Mouse (Mus musculus) adrenal gland, postnatal 0 days (tissue): ENCODE measurements around the gene Prdx5. TPM values are rescaled to one million over a fixed set of nuclear protein-coding genes. Genes with fewer than 3 reads are reported as not detected.

Source experiments
- microRNA-seq: library from miRNA; unstranded; fragments of <30 nt; microRNA quantifications from one replicate; pipeline ENCODE4, GENCODE M21; 2016; ENCODE audit warnings: borderline replicate concordance; ENCODE audit not compliant: insufficient number of aligned reads
- polyA plus RNA-seq: library from polyadenylated mRNA; unstranded; fragments of >200 nt; fragmentation: Nextera tagmentation; extraction: Ambion mirVana; gene quantifications from 2 replicates; pipeline ENCODE4 v1.2.1, GENCODE M21; 2015

Prdx5 gene
- 373 and 481 TPM in 2 replicates for polyA plus RNA-seq

DNA sequence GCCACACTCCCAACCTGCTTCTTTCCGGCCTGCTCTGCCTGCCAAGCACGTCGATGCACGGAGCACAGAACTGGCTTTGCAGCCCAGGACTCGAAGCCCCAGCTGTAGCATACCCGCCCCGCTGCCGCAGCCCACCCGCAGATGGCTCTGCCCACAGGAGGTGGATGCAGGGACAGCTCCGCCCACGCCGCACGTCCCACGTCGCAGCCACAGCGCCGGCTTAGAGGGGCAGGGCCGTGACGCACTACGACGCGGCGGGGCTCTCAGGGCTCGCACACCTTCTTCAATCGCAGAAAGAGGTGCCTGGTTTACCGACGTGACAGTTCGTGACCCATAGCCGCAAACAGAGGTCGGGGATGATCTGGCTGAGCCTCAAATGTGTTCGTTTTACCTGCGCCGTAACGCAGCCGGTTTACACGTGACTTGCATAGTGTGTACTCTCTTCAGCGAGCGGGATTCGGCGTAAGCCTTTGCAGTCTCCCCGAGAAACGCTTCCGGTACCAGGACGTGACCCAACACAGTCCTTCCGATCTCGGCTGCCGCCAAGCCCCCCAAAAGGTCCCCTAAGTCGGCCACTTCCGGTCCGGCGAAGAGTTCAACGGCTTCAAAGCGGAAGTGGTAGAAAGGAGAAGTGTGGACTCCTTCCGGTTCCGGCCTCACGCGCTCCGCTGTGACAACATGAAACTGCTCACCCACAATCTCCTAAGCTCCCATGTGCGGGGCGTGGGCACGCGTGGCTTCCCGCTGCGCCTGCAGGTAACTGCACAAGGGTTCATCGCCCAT lies at the start of gene Prdx5, which contains the start of gene Trmt112:
Gene Prdx5, minus strand, starts transcription at position 600 of the 783 bp plus-strand sequence.
Gene Trmt112, plus strand, starts transcription at position 192 of the 783 bp plus-strand sequence.

DNA sequence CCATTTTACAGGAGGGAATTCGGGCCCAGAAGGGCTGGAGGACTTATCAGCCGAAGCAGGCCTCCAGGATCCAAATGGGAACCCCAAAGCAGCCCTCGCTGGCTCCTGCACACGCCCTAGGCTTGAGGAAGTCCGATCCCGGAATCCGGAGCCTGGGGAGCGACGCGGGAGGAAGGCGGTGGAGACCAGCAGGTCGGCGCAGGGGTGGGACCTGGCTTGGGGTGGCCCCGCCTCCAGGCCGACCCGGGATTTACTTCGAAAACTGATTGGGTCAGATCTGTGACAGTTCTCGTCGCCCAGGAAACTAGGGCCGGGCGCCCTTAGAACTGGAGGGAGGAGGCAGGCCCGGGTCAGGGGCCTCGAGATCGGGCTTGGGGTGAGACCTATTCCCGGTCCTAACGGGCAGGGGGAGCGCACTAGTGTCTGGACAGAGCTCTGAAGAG lies 32.4 kb upstream of the Prdx5 start, which contains the start of gene Gpr137:
Gene Gpr137, minus strand, starts transcription at position 232 of the 443 bp plus-strand sequence.

DNA sequence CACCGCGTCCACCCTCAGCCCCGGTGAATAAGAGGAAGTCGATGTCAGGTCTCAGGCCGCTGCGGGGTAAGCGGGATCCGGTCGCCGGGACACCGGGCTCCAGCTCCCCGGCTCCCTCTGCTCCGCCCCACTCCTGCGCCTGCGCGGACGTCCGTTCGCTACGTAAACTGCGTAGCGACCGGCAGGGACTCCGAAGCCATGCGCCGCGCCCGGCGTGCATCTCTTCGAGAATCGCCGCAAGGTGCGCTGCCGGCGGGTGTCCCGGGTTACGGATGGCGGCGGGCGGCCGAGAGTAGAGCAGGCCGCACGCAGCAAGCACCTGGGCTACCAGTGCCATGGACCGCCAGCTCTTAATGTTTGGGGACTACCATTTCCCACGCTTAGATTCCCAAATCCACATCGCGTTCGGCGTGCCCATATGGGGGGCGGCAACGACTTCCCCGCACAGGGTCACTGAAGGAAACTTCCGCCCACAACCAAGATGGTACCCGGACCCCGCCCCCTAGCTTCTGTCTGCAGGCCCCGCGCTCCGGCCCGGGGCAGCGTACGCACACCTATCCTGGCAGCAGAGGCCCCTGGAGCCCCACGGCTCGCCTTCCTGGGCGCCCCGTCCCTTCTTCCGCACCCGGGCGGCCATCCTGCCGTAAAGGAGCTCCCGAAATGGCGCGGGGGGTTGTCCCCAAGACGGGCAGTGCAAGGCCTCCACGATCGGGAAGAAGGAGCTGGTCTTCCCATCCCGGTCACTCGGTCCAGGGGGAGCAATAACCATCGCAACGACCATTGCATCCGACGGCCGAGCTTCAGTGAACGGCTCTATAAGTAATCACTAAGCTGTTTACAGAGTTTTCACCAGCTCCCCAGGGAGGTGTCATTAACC lies 31.7 kb upstream of the Prdx5 start, which contains the start of gene Bad:
Gene Bad, plus strand, starts transcription at position 490 of the 877 bp plus-strand sequence.

DNA sequence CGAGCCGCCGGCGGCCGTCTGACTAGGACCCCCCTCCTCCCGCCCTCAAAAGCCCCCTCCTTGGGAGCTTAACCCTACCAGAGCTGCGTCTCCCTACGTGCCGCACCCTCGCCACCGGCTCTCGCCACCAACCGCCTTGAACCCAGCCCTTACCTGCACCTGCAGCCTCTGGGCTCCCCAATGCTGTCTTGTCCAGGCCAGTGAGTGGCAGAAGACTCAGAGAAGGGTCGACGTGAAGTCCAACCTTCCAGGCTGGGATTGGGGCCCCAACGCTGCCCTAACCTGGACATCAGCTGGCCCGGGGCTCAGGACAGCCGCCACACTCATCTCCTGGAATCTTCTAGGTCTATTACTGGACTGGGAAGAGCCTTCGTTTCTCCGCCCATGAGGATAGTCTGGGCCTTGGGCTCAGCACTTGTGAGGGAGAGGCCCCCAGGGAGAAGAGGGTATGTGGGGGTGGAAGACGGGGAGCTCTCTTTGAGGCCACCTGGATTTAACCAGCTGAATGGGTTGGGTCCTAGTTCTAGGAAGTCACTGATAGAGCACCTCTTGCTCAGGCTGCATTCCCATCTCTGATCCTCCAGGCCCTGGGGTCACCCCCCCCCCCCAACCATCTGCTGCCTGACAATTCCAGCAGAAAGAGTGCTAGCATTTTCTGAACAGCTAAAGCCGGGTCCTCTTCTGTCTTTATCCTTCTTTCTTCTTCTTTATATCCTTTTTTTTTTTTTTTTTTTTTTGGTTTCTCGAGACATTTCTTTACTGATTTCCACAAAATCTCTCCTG lies 24.5 kb upstream of the Prdx5 start, which contains the start of gene Kcnk4:
Gene Kcnk4, minus strand, starts transcription at position 321 of the 783 bp plus-strand sequence.

DNA sequence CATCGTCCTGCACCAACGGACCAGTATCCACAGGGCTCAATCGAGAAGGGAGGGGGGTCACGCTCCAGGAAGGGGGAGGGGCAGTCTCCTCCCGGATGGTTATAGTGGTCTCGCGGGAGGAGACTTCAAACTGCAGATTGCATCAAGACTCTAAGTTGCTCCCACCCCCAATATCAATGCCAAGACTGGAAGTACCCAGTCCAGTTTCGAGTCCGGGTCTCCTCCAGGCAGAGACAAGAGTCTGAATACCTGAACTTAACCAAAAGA lies 15.3 kb upstream of the Prdx5 start, which contains the start of gene Catsperz:
Gene Catsperz, minus strand, starts transcription at position 74 of the 267 bp plus-strand sequence.

DNA sequence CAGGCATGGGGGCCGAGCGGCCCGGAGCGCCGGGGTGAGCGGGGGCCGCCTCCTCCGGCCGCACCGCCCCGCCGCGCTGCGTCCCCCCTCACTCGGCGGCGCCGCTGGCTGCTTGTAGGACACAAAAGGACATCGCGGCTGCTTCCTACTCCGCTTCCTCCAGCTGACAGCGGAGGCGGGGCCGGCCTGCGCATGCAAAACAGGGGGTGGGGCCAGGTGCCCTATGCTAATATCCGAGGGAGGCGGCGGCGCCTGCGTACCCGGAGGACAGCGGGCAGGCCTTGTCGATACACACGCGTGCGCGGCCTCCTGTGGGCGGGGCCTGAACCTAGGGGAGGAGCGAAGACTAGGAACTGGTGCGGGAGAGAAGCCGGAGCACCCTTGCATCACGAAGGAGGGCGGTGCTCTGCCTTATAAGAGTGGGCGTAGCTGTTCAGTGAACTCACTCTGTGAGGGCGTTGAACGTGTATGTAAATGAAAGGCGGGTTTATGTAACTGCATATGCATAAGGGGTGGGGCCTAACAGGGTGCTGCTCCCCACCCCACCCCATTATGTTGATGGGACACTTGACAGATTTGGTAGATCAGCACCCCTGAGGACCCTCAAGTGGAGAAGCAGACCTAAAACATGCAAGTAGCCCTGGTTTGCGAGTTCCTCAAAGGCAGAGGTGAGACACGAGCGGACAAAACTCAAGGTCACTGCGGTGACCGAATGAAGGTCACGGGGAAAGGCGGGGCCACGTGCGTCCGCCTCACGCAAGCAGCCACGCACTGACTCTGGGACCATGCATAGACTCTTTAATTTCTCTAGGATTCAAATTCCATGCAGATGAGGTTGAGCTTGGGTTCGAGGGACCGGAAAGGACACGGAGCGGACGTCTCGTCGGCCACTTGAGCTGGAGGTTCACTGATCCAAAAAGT lies 12.0 kb upstream of the Prdx5 start, which contains the start of gene Esrra:
Gene Esrra, minus strand, starts transcription at position 167 of the 921 bp plus-strand sequence.

DNA sequence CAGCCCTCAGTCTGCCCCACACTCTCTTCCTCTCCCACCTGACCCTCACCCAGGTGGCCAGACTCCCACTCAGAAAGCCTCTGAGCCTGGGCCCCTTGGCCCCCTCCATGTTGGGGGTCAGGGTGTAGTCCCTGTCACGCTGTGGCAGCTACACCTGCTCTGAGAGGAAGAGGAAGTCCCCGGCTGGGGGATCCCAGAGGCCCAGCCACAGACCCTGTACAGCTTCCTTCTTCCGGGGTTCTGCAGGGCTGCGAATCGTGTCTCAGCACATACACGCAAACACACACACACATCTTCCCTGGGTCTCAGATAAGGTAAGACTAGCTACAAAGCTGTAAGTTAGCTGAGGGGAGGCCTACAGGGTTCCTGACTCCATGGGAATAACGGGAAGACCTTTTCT lies 51.9 kb downstream of the Prdx5 start, which contains the start of gene Ccdc88b:
Gene Ccdc88b, minus strand, starts transcription at position 181 of the 400 bp plus-strand sequence.

Small RNA genes within 50 kb of the gene (microRNA-seq; reads per million reads assigned to microRNA genes)
- gene Mir6990, result not detected

Other genes with a start within 250 kb of the Prdx5 start
- 14.0 and 22.7 TPM in 2 replicates for gene Rps6ka4, start 69.5 kb downstream of the Prdx5 start, polyA plus RNA-seq
- 0.80 and 0.82 TPM in 2 replicates for gene Ccdc88b, start 51.9 kb downstream of the Prdx5 start, polyA plus RNA-seq
- 97.2 and 142 TPM in 2 replicates for gene Trmt112, start 408 bp downstream of the Prdx5 start, polyA plus RNA-seq
- 11.7 and 11.8 TPM in 2 replicates for gene Esrra, start 11.7 kb upstream of the Prdx5 start, polyA plus RNA-seq
- gene Catsperz, start 15.3 kb upstream of the Prdx5 start, polyA plus RNA-seq, result 1.5 and 5.6 TPM in 2 replicates
- 0.55 and 0.68 TPM in 2 replicates for gene Kcnk4, start 24.4 kb upstream of the Prdx5 start, polyA plus RNA-seq
- gene Bad, start 31.8 kb upstream of the Prdx5 start, polyA plus RNA-seq, result 117 and 144 TPM in 2 replicates
- gene Gpr137, start 32.4 kb upstream of the Prdx5 start, polyA plus RNA-seq, result 36.1 and 50.1 TPM in 2 replicates
- 140 and 156 TPM in 2 replicates for gene Ppp1r14b, start 64.9 kb upstream of the Prdx5 start, polyA plus RNA-seq
- 19.9 and 25.4 TPM in 2 replicates for gene Plcb3, start 66.4 kb upstream of the Prdx5 start, polyA plus RNA-seq
- gene Fkbp2, start 70.4 kb upstream of the Prdx5 start, polyA plus RNA-seq, result 128 and 174 TPM in 2 replicates
- gene Vegfb, start 77.5 kb upstream of the Prdx5 start, polyA plus RNA-seq, result 32.8 and 49.2 TPM in 2 replicates
- 30.8 and 47.0 TPM in 2 replicates for gene Dnajc4, start 82.5 kb upstream of the Prdx5 start, polyA plus RNA-seq
- gene Nudt22, start 86.0 kb upstream of the Prdx5 start, polyA plus RNA-seq, result 33.0 and 55.2 TPM in 2 replicates
- 10.4 and 13.5 TPM in 2 replicates for gene Trpt1, start 86.0 kb upstream of the Prdx5 start, polyA plus RNA-seq
- gene Fermt3, start 109.4 kb upstream of the Prdx5 start, polyA plus RNA-seq, result 8.6 and 12.4 TPM in 2 replicates
- gene Stip1, start 129.9 kb upstream of the Prdx5 start, polyA plus RNA-seq, result 63.4 and 96.8 TPM in 2 replicates
- gene Macrod1, start 146.7 kb upstream of the Prdx5 start, polyA plus RNA-seq, result 20.7 and 38.8 TPM in 2 replicates
- 2.6 and 4.1 TPM in 2 replicates for gene Flrt1, start 195.6 kb upstream of the Prdx5 start, polyA plus RNA-seq